Mouse (Mus musculus): ENCODE measurements around the gene Rabep2. TPM values are rescaled to one million over a fixed set of nuclear protein-coding genes. Genes with fewer than 3 reads are reported as not detected.

Gene Rabep2
- polyA plus RNA-seq, 1 experiment = 17.6 TPM

DNA sequence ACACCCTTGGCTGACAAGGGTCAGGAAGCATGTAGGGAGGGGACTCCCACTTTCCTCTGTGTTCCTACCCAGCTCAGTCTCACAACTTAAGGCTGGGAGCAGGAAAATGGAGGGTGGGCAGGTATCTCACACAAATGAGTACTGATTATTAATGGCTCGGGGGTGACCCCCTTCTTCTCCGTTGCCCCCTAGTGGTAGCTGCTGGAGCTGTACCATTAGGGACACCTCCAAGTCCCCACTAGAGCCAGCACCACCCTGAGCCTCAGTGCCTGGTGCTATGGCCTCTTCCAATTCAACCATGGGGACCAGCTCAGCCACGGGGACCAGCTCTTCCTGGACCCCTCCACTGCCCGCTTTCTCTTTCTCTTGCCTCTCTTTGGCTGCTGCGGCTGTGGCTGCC, 38.7 kb downstream of the Rabep2 start:
- Histone ChIP-seq H3K4me1 (ENCODE audit: control insufficient read depth, insufficient read depth, low read length) (peaks cover 13% of the 10 kb centered on the region), H3K4me3 (ENCODE audit: control insufficient read depth, low read depth, low read length) (no peak overlapping the region), H3K27ac (ENCODE audit: control insufficient read depth, insufficient read depth, low read depth, low read length) (no peak overlapping the region), H3K36me3 (ENCODE audit: control insufficient read depth, insufficient read depth, low read length) (peaks cover 2% of the 10 kb centered on the region), H3K27me3 (ENCODE audit: control insufficient read depth, insufficient read depth, low read length) (no peaks in the 10 kb centered on the region)
- TF ChIP-seq POLR2A (IDR thresholded peaks at IDR 0.05; ENCODE audit: control insufficient read depth, low read depth, low read length) (no peak), CTCF (IDR thresholded peaks at IDR 0.05; ENCODE audit: control insufficient read depth, insufficient read depth, insufficient replicate concordance, low read depth, low read length) (peak; percentile 41; the same call in 1 of the 2 replicates)

DNA sequence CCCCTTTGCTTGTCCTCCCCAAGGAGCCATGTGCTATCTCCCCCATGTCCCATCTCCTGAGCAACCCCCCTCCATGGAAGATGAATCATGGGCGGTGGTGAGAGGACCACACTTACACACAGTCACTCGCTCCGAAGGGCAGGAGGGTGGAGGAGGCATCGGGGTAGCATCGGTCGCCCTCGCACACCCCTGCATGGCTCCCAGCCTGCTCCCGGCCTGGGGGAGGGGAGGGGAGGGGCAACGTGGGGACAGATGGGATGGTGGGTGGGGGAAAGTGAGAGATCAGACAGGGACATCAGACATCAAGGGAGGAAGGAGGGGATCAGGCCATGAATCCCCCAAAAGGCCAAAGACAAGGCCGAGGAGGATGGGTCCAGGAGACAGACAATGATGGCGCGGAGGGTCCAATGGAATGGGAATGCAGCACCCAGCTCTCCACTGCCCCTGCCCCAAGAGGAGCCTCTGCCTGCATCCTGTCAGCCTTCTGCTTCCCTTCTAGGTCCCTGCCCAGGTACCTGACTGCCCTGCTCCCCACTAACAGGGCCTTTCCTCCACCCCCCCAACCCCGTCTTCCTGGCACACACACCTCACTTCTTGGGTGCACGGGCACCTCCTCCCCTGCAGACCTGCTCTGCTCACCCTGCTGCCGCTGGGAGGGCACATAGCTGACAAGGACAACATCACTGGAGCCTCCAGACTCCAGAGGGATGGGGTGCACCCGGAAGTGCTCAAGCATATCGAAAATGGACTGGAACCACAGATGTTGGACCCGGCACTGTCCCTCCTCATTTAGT, 39.5 kb downstream of the Rabep2 start:
- H3K4me1 ChIP-seq (ENCODE audit: control insufficient read depth, insufficient read depth, low read length) = peaks cover 13% of the 10 kb centered on the region
- peaks cover 2% of the 10 kb centered on the region for H3K36me3 ChIP-seq (ENCODE audit: control insufficient read depth, insufficient read depth, low read length)
- no peak overlapping the region for H3K4me3 ChIP-seq (ENCODE audit: control insufficient read depth, low read depth, low read length)
- H3K27ac ChIP-seq (ENCODE audit: control insufficient read depth, insufficient read depth, low read depth, low read length) = no peak overlapping the region
- H3K27me3 ChIP-seq (ENCODE audit: control insufficient read depth, insufficient read depth, low read length) = no peaks in the 10 kb centered on the region
- TF ChIP-seq CTCF (IDR thresholded peaks at IDR 0.05; ENCODE audit: control insufficient read depth, insufficient read depth, insufficient replicate concordance, low read depth, low read length) (no peak), POLR2A (IDR thresholded peaks at IDR 0.05; ENCODE audit: control insufficient read depth, low read depth, low read length) (no peak)

DNA sequence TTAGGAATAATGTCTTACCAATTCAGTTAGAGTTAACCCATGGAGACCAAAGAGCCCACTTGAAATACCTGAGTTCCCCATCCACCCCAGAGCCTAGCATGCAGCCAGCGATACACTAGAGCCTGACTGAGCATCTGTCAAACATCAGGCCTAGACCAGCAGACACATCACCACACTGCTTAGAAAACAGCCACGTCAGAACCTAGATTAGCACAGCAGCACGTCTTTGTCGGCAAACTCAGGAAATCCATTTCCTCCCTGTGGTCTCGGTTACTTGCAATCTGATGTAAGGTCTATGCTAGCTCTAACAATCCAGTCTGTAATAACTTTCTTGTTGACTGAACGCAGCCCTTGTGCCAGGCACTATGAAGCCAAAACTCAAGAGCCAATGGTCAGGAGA, 41.5 kb downstream of the Rabep2 start:
- TF ChIP-seq POLR2A (IDR thresholded peaks at IDR 0.05; ENCODE audit: control insufficient read depth, low read depth, low read length) = no peak
- no peak for TF ChIP-seq CTCF (IDR thresholded peaks at IDR 0.05; ENCODE audit: control insufficient read depth, insufficient read depth, insufficient replicate concordance, low read depth, low read length)
- Histone ChIP-seq H3K27me3 (ENCODE audit: control insufficient read depth, insufficient read depth, low read length) (no peaks in the 10 kb centered on the region), H3K36me3 (ENCODE audit: control insufficient read depth, insufficient read depth, low read length) (peaks cover 2% of the 10 kb centered on the region), H3K4me1 (ENCODE audit: control insufficient read depth, insufficient read depth, low read length) (peaks cover 8% of the 10 kb centered on the region), H3K27ac (ENCODE audit: control insufficient read depth, insufficient read depth, low read depth, low read length) (no peak overlapping the region), H3K4me3 (ENCODE audit: control insufficient read depth, low read depth, low read length) (no peak overlapping the region)

GRCm38 (mm10) chr7:126471361-126471760, 42.8 kb downstream of the Rabep2 start:
- TF ChIP-seq POLR2A (IDR thresholded peaks at IDR 0.05; ENCODE audit: control insufficient read depth, low read depth, low read length) (no peak), CTCF (IDR thresholded peaks at IDR 0.05; ENCODE audit: control insufficient read depth, insufficient read depth, insufficient replicate concordance, low read depth, low read length) (no peak)
- Histone ChIP-seq H3K27me3 (ENCODE audit: control insufficient read depth, insufficient read depth, low read length) (no peaks in the 10 kb centered on the region), H3K4me3 (ENCODE audit: control insufficient read depth, low read depth, low read length) (no peak overlapping the region), H3K27ac (ENCODE audit: control insufficient read depth, insufficient read depth, low read depth, low read length) (no peak overlapping the region), H3K4me1 (ENCODE audit: control insufficient read depth, insufficient read depth, low read length) (peaks cover 3% of the 10 kb centered on the region), H3K36me3 (ENCODE audit: control insufficient read depth, insufficient read depth, low read length) (peaks cover 2% of the 10 kb centered on the region)

DNA sequence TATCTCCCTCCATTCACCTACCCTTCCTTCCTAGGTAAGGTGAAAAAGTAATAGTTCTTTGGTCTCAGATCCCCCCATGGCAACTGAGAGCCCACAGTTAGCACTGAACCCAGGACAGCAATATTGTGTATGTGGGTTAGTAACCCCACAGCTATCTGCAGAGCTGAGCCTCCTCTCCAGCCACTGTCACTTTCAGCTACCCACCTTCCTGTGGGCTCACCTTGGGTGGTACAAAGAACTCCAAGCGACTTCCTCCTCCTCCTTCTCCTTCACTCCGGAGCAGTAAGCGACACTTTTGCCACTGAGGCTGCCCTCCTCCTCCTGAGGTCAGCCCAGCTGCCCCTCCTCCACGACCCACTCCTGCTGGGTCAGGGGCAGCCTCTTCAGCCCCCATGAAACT, 43.3 kb downstream of the Rabep2 start:
- H3K27ac ChIP-seq (ENCODE audit: control insufficient read depth, insufficient read depth, low read depth, low read length) = no peak overlapping the region
- peaks cover 2% of the 10 kb centered on the region for H3K36me3 ChIP-seq (ENCODE audit: control insufficient read depth, insufficient read depth, low read length)
- TF ChIP-seq POLR2A (IDR thresholded peaks at IDR 0.05; ENCODE audit: control insufficient read depth, low read depth, low read length) = no peak
- TF ChIP-seq CTCF (IDR thresholded peaks at IDR 0.05; ENCODE audit: control insufficient read depth, insufficient read depth, insufficient replicate concordance, low read depth, low read length) = no peak

DNA sequence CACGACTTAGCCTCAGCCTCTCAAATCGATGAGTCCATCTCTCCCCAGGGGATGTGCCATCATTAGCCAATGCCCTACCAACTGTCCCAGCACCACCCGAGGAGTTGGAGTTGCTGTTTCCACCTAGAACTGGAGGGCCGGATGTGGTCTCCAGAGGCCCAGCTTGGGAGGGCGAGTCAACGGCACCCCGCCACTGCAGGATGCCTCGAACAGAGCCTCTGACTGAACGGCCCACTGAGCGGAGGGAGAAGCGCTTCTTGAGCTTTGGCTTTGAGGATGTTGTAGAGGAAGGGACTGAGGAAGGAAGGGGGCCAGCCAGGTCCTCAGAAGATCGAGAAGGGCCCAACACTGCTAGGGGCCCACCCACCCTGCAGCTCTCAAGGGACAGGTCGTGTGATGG, 43.7 kb downstream of the Rabep2 start:
- TF ChIP-seq CTCF (IDR thresholded peaks at IDR 0.05; ENCODE audit: control insufficient read depth, insufficient read depth, insufficient replicate concordance, low read depth, low read length) = no peak
- TF ChIP-seq POLR2A (IDR thresholded peaks at IDR 0.05; ENCODE audit: control insufficient read depth, low read depth, low read length) = no peak
- Histone ChIP-seq H3K36me3 (ENCODE audit: control insufficient read depth, insufficient read depth, low read length) (peaks cover 2% of the 10 kb centered on the region), H3K27ac (ENCODE audit: control insufficient read depth, insufficient read depth, low read depth, low read length) (no peak overlapping the region), H3K27me3 (ENCODE audit: control insufficient read depth, insufficient read depth, low read length) (no peaks in the 10 kb centered on the region), H3K4me1 (ENCODE audit: control insufficient read depth, insufficient read depth, low read length) (peaks cover 3% of the 10 kb centered on the region), H3K4me3 (ENCODE audit: control insufficient read depth, low read depth, low read length) (no peak overlapping the region)

More for the DNA sequence above, 43.3 kb downstream of the Rabep2 start:
- Histone ChIP-seq H3K4me1 (ENCODE audit: control insufficient read depth, insufficient read depth, low read length) (peaks cover 3% of the 10 kb centered on the region), H3K4me3 (ENCODE audit: control insufficient read depth, low read depth, low read length) (no peak overlapping the region), H3K27me3 (ENCODE audit: control insufficient read depth, insufficient read depth, low read length) (no peaks in the 10 kb centered on the region)

- no peak overlapping the region for H3K27ac ChIP-seq (ENCODE audit: control insufficient read depth, insufficient read depth, low read depth, low read length)
- peaks cover 2% of the 10 kb centered on the region for H3K36me3 ChIP-seq (ENCODE audit: control insufficient read depth, insufficient read depth, low read length)
- peaks cover 3% of the 10 kb centered on the region for H3K4me1 ChIP-seq (ENCODE audit: control insufficient read depth, insufficient read depth, low read length)
- no peak overlapping the region for H3K4me3 ChIP-seq (ENCODE audit: control insufficient read depth, low read depth, low read length)
- no peaks in the 10 kb centered on the region for H3K27me3 ChIP-seq (ENCODE audit: control insufficient read depth, insufficient read depth, low read length)
- TF ChIP-seq CTCF (IDR thresholded peaks at IDR 0.05; ENCODE audit: control insufficient read depth, insufficient read depth, insufficient replicate concordance, low read depth, low read length) (no peak), POLR2A (IDR thresholded peaks at IDR 0.05; ENCODE audit: control insufficient read depth, low read depth, low read length) (no peak)
Observed at GRCm38 (mm10) chr7:126472713-126473112, 44.2 kb downstream of the Rabep2 start.
